Mouse (Mus musculus): ENCODE results near the gene Zfyve28.

DNA sequence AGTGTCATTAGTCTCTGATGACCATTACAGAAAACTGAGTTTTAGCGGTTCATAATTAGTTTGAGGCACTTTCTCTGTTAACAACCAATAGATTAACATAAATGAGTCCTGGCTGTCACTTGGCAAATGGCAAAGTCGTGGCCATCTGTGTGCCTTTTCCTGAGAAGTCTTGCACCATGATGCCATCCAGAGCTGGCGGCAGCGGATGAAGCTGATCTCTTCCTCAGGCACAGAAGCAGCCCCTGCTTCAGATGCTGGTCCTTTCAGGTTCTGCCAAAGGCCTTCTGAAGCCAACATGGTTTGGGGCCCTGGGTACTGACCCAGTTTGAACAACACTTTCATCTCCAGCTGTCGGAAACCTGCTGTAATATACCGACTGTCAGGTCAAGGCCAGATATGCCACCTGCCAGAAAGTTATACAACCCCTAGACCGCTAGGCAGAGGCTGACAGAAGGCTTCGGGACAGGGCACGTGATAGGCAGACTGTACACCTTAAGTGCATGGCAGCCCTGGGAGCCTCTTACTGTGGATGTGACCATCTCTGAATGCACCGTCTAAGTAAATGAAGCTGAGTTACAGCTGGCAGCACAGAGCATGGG, 10.8 kb upstream of the Zfyve28 start:
- TF ChIP-seq CTCF (IDR thresholded peaks at IDR 0.05; ENCODE audit: insufficient read depth, low read length) = no peak
- TF ChIP-seq POLR2A (IDR thresholded peaks at IDR 0.05; ENCODE audit: borderline replicate concordance, extremely low read depth, low read depth, low read length) = no peak

Measured in lung, adult 2 months (tissue).